Mouse (Mus musculus): ENCODE measurements at regions not wholly inside any gene's neighbourhood (a gene's known extent, or its start where the extent isn't known, plus 50 kb on each side); places are given as distances from the start of the nearest gene placed in this dataset.

DNA sequence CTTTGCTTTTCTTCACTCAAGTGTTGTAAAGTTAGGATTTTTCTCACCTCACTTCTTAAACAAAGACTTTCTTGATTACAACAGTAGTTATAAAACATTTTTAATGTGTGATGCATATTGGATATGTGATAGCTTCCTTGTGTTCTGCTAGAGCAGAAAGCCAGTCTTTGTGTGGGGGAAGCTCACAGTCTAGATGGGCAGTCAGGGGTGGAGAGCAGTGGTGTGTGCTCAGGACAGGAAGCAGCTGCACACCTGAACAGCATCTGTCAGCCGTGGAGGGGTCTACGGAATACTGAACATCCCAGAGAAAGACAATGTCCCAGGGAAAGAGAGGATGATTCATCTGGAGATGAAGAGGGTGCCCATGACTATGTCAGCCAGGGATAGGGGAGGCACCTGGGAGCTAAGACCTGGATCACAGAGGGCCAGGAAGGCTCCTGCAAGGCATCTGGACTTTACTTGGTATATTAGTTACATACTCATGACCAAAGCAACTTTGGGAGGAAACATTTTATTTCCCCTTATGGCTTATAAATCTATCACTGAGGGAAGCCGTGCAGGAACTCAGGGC is 53.9 kb upstream of the Zfp648 start:
- Histone ChIP-seq H3K4me2 (replicated peaks) (no peak overlapping the region), H3K27me3 (no peaks in the 10 kb centered on the region; the same call in 1 of the 2 replicates), H3K36me3 (no peaks in the 10 kb centered on the region), H3K9me3 (no peaks in the 10 kb centered on the region), H3K9ac (replicated peaks) (no peak overlapping the region), H3K4me1 (peaks cover 9% of the 10 kb centered on the region; the same call in 1 of the 2 replicates), H3K4me3 (no peak overlapping the region), H3K27ac (replicated peaks) (no peak overlapping the region)
- WGBS: 82% methylated on average over 3 of the region's 3 CpGs
- no peak for ATAC-seq (ENCODE audit: low FRiP score, low read depth)

- H3K4me1 ChIP-seq: peaks cover 9% of the 10 kb centered on the region; the same call in 1 of the 2 replicates
- ATAC-seq (ENCODE audit: low FRiP score, low read depth): no peak
- no peak overlapping the region for H3K27ac ChIP-seq (replicated peaks)
- no peaks in the 10 kb centered on the region for H3K9me3 ChIP-seq
- H3K27me3 ChIP-seq: no peaks in the 10 kb centered on the region; the same call in 1 of the 2 replicates
- 95% methylated on average over 10 of the region's 10 CpGs for WGBS
- H3K4me3 ChIP-seq: no peak overlapping the region
- H3K9ac ChIP-seq (replicated peaks): no peak overlapping the region
- no peaks in the 10 kb centered on the region for H3K36me3 ChIP-seq
- no peak overlapping the region for H3K4me2 ChIP-seq (replicated peaks)
Measured at GRCm38 (mm10) chr1:154148948-154149347, 52.0 kb upstream of the Zfp648 start.

GRCm38 (mm10) chr1:154149431-154150143 is 51.4 kb upstream of the Zfp648 start:
- H3K36me3 ChIP-seq: no peaks in the 10 kb centered on the region
- no peaks in the 10 kb centered on the region; the same call in 1 of the 2 replicates for H3K27me3 ChIP-seq
- no peak for ATAC-seq (ENCODE audit: low FRiP score, low read depth)
- H3K9ac ChIP-seq (replicated peaks): no peak overlapping the region
- WGBS: 59% methylated on average over 1 of the region's 1 CpGs
- no peaks in the 10 kb centered on the region for H3K9me3 ChIP-seq
- H3K4me2 ChIP-seq (replicated peaks): no peak overlapping the region
- H3K4me1 ChIP-seq: peaks cover 9% of the 10 kb centered on the region; the same call in 1 of the 2 replicates
- no peak overlapping the region for H3K27ac ChIP-seq (replicated peaks)
- H3K4me3 ChIP-seq: no peak overlapping the region

DNA sequence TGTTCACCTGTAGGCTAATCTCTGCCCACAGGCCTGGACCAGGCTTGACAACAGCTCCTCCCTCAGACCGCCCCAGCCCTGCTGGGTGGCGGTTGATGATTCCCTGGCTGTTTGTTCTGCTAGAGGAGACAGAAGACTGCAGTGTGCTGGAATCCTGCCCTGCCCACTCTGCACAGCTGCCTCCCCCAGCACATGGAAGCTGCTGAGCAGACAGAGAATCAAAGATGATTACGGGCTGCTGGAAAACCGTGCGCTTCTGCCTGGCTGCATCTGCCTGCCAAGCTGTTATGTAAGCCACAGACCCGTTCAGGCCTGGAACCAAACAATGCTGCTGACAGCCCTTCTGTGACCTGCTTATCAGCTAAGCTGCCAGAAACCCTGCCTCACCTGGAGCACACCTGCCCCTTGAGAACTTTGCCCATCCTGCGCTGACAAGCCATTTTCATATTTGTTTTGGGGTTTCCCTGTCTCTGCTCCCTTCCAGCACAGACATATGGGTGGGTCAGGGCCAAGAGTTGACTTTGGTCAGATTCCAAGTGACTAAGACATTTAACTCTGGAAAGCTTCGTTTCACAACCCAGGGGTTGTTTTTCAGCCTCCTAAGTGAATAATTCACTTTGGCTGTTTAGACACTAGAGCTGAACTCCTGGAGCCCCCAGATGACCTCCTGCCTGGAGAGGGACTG is 50.7 kb upstream of the Zfp648 start:
- peaks cover 9% of the 10 kb centered on the region; the same call in 1 of the 2 replicates for H3K4me1 ChIP-seq
- no peak overlapping the region for H3K27ac ChIP-seq (replicated peaks)
- no peak overlapping the region for H3K4me2 ChIP-seq (replicated peaks)
- H3K9me3 ChIP-seq: no peaks in the 10 kb centered on the region
- H3K4me3 ChIP-seq: no peak overlapping the region
- H3K9ac ChIP-seq (replicated peaks): no peak overlapping the region
- WGBS: 48% methylated on average over 8 of the region's 8 CpGs
- H3K27me3 ChIP-seq: no peaks in the 10 kb centered on the region; the same call in 1 of the 2 replicates
- ATAC-seq (ENCODE audit: low FRiP score, low read depth): peak; percentile 56; the same call in 1 of the 2 replicates
- H3K36me3 ChIP-seq: no peaks in the 10 kb centered on the region
